Mouse (Mus musculus) layer of hippocampus, postnatal 10 days (tissue): Measurements from ENCODE around the gene Adamts14. TPM values are rescaled to one million over a fixed set of nuclear protein-coding genes. Genes with fewer than 3 reads are reported as not detected.

Source experiments
- DNase-seq, 2 experiments: peaks; one replicate each; pipeline ENCODE4 v3.0.0; 2021; ENCODE audit warnings: low spot score in 2 of 2
- total RNA-seq, 2 experiments: library from RNA; stranded (reverse); gene quantifications; 2 replicates each; pipeline ENCODE4 v1.2.3; 2021

The Adamts14 gene
- total RNA-seq, 2 experiments from 2014 or later = 1.2 to 1.4 TPM

DNA sequence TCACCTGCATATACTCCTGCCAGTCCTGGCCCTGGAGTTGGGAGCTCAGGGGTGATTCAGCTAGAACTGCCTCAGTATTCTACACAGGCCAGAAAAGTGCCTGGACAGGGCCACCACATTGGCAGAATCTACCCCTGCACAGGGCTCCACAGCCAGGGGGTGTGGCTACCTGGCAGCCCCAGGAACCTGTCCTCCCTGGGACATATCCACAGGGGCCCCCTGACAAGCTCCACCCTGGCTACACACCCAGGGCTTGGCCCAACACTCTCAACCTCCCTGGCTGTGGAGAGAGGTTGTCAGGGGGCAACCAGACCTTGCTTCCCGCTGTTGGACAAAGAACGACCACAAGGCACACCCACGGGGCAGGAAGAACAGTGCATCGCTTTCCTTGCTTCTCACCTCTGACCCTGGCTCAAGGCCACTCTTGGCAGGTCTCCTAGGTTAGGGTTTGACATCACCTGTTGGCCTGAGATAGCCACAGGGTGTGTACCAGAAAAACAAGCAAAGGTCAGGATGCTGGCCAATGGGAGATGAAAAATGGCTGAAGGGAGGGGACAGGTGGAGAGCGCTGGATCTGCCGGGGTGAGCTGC is 37.5 kb downstream of the Adamts14 start:
- DNase-seq = no peak

DNA sequence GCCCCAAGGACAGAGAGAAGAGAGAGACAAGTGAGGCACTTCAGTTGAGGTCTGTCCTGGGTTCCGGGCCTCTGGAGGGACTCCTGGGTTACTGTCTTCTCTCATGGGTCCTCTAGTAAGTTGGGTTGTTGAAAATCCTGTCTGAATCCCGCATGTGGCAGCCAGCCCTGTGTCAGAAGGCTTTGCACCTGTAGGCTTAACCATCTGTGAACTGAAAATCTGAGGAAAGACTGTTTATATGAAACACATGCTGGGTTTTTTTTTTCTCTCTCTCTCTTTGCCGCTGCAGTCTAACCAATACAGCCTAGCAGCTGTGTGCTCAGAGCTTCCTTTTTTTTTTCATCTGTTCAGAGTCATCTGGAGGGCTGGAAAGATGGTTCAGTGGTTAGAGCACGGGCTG is 38.9 kb downstream of the Adamts14 start:
- no peak for DNase-seq

DNA sequence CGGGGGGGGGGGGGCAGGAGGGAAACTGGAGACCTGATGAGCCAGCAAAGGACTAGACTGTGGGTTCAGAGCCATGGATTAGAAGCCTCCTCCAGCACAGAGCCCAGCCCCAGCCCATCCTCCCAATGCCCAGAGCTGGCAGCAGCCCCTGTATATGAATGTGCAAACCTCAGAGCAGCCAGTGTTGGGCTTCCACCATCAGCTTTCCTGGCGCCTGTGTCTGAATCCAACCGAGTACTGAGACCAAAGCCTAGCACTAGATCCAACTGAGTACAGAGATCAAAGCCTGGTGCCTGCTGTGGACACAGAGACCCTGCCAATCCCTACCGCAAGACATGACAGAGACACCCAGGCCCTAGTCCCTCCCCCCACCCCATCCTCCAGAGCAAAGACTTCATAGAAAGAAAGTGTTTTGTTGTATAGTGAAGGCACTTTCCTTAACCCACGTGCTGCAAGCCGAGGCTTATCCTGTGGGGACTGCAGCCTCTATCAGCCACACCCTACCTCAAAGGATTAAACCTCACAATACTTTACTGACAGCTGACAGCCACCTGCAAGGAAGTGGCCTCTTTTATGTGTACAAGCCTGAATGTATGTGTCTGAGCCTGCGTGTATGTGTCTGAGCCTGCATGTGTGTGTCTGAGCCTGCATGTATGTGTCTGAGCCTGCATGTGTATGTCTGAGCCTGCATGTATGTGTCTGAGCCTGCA is 40.2 kb downstream of the Adamts14 start:
- DNase-seq = no peak

DNA sequence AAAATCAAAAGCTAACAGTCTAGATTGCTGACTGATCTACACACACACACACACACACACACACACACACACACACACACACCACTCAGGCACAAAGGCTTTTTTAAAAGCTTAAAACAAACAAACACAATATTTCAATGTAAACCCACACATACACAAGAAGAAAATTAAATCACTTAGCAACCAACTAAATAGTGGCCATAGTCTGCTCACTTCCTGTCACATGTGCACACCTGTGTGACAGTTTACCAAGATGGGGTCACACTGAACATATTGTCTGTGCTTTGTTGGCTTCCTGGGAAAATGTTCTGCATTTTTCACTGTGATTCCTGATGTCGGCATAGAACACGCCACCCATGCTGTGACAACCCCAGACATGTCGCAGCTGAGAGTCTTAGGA is 41.5 kb downstream of the Adamts14 start:
- no peak for DNase-seq

DNA sequence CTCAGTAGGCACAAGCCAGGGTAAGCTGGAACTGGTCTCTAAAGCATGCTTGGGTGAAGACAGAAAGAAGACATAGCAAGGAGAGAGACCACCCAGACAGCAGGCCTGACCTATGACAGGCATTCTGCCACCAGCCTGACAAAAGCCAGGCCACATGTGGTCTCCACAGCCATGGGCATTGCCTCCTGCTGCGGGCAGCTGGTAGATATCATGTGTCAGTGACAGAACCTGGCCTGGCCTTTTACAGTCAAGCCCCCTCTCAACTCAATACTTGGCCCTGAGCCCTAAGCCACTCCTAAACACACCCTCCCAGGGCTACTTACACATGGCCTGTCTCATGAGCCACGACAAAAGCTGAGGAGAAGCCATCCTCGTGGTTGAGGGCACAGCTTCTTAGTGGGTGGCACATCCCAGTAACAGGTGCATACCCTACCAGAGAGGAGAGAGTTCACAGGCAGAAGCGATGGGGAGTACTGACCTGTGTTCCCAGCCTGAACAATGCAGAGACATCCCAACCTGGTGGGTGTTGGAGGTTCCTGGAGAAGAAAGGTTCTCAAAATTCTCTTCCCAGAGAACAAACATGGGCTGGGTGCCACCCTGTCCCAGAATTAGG is 46.3 kb downstream of the Adamts14 start:
- DNase-seq = no peak

DNA sequence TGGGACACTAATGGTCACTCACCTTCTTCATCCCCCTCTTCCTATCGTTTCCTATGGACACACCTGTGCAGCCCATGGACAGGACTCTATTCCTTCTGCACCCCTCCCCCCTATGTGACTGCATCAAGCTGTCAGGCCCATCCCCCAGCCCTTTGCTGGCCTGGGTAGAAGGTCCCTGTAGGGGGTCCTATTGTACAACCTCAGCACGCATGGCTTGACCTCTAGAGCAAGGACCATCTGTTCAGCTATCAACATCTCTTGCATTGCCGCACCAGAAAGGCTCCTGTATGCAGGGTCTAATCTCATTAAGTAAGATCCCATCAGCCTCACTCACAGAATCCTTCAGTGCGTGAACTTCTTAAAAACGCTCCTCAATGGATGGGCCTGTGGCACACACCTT is 47.5 kb downstream of the Adamts14 start:
- no peak for DNase-seq

DNA sequence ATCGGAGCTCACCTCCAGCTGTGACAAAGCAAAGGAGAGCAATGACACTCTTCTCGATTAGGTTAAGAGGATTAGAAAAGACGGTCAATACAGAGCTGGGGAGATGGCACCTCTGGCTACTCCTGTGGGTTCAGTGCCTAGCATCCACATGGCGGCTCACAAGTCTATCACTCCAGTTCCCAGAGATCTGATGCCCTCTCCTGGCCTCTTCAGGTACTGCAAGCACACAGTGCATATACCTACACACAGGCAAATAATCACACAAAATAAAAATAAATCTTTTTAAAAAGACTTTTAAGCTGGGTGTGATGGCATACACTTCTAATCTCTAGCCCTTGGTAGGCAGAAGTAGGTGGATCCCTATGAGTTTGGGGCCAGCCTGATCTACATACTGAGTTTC is 53.9 kb downstream of the Adamts14 start:
- no peak for DNase-seq

DNA sequence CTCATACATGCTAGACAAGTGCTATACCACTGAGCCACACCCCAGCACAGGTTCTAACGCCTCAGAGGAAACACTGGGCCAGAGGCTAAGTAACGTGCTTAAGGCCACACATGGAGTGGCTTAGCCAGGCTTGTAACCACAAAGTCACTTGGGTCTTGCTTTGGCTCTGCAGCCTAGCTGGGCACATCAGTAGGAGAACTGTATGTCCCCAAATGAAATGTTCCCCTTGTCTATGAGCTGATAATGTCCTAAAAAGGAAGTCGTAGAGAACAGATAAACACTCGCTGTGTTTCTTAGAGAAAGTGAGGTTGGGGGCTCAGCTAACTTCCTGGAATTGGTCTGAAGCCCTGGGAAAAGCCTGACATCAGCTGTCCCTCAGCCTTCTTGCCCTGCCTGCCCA is 57.1 kb downstream of the Adamts14 start:
- no peak for DNase-seq

DNA sequence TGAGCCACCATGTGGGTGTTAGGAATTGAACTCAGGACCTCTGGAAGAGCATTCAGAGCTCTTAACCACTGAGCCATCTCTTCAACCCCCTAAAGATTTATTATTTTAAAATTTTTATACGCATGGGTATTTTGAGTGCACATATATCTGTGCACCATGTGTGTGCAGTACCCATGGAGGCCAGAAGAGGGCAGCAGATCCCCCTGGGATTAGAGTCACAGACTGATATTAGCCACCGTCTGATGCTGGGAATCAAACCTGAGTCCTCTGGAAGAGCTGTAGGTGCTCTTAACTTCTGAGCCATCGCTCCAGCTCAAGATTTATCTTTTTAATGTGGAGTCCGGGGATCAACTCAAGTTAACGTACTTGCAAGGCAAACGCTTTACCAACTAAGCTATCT is 57.6 kb downstream of the Adamts14 start:
- no peak for DNase-seq

DNA sequence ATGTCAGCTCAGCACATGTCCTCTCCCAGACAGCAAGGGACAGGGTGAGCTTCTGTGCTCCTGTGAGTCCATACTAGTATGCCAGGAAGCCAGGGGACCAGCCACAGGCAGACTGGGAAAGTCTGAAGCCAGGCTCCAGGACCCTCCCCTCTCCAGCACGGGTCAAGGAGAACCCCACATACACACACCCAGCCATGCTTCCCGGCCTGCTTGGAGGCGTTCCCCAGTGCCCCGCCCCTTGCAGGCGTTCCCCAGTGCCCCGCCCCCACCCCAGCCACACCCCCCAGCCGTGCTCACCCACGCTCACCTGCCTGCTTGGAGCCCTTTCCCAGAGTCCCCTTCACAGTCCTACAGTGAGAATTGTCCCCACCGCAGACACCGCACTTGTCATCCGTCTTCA is 60.4 kb downstream of the Adamts14 start:
- DNase-seq = no peak

DNA sequence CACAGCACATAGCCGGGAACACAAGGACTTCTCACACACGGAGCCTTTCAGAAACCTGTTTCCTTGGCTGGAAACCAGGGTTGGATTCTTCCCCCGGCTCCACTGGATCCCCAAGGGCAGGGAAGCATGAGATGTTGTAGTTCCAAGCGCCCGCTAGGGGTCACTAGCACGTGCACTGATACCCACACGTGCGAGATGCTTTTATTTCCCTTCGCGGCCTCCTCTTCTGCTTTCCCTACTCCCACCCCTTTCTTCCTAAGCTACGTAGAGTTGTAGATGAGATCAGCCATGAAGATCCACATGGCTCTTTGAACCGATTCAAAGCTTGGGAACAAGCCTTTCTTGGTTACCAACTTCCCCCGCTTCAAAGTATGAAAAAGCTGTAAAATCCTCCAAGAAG is 61.5 kb downstream of the Adamts14 start:
- DNase-seq = peak; percentile 69 to 74

DNA sequence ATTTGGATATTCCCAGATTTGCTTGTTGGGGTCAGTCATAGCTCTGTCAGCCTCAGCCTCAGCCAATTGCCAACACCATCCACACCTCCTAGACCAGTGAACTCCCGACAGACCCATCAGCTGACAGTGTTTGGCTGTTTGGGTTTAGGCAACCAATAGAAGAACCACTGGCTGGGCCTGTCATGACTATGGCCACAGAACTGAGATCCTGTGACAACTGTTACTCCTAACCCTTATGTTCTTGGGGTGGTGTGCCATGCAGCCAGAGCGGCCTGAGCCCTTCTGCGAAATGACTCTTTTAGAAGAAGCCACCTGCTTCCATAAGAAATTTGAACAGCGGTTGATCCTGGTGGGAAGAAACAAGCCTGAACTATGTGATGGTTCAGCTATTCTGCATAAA is 62.1 kb downstream of the Adamts14 start:
- no peak for DNase-seq

DNA sequence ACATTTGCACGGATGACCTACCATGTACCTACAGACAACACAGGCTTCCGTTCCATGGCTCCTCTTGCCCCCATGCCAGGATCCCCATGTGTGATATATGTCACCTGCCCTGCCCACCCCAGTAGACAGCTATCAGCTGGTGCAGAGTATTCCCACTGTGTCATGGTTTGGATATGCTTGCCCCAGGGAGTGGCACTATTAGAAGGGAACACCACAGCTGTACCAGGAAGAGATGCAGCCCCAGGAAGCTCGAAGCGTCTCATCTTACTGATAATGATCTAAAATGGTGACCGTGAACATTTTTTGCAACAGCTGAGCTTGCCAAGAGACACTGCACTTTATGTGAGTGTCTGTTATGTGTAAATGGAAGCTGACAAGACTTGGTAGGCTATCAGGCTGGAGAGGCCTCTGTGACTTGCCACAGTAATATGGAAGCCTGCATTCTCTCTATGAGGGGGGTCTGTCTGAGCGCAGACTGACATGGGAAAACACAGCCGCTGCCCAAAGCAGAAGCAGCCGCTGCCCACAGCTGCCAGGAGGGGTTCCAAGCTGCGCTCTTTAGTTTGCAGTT is 65.0 kb downstream of the Adamts14 start:
- DNase-seq = no peak

DNA sequence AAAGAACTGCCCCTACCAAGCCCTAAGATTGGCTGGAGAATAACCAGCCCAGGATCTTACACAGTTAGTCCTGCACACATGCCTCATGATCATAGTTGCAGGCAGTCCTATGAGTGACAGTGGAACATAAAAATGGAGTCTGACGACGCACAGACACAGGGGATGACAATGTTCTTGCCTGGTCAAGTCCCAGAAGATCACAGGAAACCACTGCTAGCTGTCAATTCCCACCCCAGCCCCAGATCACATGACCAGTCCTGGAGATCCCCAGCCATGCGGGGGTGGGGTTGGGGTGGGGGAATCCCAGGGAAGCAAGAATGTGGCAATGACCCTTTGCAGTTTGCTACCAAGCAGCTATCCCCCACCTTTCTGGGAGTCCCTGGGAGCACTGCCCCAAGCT is 69.3 kb downstream of the Adamts14 start:
- no peak for DNase-seq

DNA sequence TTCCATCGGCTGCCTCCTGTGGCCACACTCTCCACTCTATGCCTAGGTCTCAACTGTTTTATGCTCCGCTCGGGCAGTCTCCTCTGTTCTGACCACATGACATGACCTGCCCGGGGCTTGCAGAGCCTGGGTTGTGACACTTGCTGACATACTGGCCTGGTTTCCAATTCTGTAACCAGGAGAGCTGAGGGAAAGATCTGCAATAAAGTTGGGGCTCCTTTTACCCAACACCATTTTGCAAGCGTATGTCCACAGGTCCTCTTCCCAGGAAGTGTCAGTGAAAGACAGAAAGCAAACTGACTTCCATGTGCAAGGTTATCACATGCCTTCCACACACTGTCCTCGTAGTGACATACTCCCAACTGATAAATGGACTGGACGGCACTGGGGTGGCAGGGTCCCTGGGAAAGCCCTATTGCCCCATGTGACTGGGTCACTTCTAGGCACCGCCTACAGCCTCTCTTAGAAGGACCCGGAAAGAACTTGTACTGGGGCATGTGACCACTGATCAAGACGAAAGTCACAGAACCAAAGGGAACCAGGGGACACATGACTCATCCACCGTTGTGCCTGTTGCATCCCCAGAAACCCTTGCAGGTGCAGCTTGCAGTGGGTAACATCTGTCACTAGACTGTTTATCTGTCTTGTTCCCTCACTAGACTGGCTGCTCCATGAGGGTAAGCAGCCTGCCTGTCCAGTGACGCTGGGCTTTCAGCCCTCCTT is 71.5 kb downstream of the Adamts14 start:
- DNase-seq = no peak

DNA sequence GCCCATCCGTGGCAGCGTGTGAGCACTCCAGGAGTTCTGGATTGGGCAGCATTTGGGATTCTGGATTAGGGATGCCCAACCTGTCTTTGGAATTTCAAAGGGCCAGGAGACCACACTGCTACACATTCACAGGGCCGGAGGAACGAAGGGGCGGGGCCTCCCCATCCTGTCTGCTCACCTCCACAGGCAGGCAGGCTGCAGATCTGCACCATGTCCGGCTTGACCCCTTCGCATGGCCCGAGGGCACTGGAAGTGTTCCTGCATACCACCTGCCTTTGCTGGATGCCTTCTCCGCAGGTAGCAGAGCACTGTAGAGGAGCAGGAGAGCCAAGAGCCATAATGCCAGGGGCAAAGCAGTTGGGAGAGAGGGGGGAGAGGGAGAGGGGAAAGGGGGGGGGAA is 72.2 kb downstream of the Adamts14 start:
- DNase-seq = no peak

DNA sequence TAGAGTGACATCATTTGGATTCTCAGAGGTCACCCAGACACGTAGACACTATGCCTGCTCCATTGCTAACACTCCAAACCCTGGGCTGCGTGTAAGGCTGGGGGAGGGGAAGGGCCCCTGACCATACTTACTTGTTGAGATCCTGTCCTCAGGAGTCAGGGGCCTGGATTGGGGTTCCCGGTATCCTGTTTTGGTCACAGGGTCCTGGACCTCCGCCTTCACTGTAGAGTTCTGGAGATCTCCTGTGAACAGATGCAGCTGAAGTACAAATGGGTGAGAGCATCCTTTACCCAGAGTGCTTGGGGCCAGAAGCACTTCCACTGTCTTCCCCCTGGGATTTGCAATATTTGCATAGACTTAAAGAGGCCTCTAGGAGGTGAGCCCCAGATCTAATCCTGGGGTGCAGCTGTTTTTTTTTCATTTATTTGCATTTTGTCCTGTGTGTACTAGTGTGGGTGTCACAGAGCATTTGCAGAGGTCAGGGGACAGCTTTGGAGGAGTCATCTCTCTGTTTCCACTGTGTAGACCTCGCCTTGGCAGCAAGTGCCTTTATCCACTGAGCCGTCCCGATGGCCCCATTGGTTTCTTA is 72.9 kb downstream of the Adamts14 start:
- DNase-seq = no peak

DNA sequence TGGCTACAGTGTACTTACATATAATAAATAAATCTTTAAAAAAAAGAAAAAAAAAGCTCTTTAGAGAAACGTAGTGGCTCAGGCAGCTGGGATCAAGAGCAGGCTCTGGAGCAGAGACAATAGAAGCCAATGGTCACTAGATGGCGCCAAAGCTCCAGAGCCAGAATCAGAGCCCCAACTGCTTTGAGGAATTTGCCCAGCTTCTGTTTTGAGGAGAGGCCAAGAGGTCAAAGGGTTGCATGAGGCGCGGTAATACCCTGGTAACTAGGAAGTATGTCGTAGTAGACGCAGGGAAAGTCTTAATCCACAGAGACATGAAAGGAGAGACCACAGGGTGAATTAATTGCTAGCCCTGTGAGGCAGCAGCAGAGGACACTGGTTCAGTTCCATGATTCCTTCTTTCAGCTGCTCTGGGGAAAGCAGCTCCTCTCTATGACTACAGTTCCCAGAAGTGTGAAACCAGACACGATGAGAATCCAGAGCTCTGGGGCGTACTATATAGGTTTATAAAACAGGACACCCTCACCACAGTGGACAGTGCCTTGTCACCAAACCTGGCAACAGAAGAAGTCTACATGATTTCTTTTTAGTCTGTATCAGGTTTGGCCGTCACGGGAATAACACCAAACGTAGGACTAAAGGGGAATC is 73.5 kb downstream of the Adamts14 start:
- peak; percentile 83 to 85 for DNase-seq

DNA sequence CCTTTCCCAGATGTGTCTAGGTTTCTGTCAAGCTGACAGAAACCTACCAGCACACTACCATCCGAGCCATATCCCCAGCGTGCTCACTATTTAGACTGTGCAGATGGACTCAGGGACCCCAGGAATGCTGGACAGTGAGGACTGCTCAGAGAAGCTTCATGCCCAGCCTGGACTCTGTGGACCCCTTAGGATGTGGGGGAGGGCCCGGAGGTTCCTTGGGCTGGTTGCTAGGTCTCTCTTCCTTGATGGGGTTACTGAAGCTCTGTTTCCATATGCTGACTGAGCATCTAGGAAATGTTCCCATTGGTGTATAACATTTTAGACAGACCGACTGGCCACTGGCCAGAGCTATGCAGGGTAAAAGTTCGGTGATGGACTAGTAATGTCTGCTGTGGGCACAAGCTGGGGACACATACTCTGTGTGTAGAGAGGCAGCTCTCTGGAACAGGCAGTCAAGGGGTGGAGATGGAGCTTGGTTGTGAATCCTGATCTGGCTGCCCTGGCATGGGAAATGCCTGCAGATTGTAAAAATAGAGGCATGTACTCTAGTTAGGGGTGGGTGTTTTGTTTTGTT is 77.4 kb downstream of the Adamts14 start:
- no peak for DNase-seq

DNA sequence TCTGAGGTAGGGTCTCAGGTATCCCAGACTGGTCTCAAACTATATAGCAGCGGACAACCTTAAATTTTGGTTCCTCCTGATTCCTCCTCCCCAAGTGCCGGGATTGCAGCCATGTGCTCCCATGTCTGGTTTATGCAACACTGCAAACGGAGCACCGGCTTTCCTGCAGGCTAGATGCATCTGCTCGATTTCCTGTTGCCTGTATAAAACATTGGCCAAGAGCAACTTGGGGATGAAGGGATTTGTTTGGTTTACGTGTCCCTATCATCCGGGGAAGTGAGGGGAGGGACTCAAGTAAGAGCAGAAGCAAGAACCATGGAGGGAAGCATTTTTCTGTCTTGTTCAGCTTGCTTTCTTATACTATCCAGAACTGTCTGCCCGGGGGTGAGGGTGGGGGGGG is 78.0 kb downstream of the Adamts14 start:
- DNase-seq = no peak

DNA sequence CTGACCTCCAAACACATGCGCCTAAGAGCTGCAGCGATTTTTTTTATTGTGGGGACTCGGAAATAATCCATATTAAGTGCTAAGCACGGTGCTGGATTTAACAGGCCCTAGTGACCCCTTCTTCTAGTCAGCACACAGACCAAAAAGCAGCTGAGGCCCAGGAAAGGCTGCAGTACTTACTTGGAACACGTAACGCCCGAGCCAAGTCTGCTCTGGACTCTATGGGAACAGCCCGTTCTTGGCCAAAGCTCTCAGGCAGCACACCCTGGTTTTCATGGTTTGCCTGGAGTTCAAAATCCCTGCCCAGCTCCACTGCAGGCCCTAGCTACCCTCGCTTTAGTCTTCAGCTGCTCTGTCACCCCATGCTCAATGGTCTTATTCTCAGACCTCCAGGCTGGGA is 78.6 kb downstream of the Adamts14 start:
- no peak for DNase-seq
